Mouse (Mus musculus) layer of hippocampus, postnatal 25 days (tissue): Measurements from ENCODE around the gene Olfr1076. TPM values are rescaled to one million over a fixed set of nuclear protein-coding genes. Genes with fewer than 3 reads are reported as not detected.
"Not testable (repeated sequence)": the region's sequence is repeated elsewhere in the genome, so short reads cannot be mapped to it uniquely, and the experiment has no call there.

Source experiments
- DNase-seq, 2 experiments: peaks; one replicate each; pipeline ENCODE4 v3.0.0; 2022; ENCODE audit warnings: mixed read lengths in 2 of 2, low spot score in 1 of 2; ENCODE audit errors: extremely low spot score in 1 of 2
- total RNA-seq, 2 experiments: library from RNA; stranded (reverse); gene quantifications; 2 replicates each; pipeline ENCODE4 v1.2.3; 2021

Gene Olfr1076
- not detected for total RNA-seq

DNA sequence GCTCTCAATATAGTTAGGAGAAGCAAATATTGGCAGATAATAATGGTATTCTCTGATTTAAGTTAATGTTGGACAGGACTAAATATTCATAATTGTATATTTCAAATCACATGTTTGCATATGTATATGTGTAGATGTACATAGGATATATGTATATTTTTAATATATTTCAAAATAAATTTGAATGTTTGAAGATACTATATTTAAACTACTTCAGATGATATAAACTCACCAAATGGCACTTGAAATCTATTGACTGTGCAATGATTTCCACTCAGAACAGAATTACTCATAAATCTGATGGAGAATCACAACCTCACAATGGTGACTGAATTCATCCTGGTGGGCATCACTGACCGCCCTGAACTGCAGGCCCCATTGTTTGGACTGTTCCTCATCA lies at the start of gene Olfr1076:
TSS of gene Olfr1076 (plus strand) at position 301 of the 400 bp plus-strand sequence.
- no peak for DNase-seq

DNA sequence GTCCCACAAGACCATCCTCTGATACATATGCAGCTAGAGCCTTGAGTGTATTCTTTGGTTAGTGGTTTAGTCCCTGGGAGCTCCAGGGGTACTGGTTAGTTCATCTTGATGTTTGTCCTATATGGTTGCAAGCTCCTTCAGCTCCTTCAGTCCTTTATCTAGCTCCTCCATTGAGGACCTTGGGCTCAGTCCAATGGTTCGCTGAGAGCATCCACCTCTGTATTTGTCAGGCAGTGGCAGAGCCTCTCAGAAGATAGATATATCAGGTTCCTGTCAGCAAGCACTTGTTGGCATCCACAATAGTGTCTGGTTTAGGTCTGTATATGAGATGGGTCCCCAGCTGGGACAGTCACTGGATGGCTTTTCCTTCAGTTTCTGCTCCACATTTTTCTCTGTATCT lies 47.8 kb upstream of the Olfr1076 start:
- DNase-seq, result no peak

DNA sequence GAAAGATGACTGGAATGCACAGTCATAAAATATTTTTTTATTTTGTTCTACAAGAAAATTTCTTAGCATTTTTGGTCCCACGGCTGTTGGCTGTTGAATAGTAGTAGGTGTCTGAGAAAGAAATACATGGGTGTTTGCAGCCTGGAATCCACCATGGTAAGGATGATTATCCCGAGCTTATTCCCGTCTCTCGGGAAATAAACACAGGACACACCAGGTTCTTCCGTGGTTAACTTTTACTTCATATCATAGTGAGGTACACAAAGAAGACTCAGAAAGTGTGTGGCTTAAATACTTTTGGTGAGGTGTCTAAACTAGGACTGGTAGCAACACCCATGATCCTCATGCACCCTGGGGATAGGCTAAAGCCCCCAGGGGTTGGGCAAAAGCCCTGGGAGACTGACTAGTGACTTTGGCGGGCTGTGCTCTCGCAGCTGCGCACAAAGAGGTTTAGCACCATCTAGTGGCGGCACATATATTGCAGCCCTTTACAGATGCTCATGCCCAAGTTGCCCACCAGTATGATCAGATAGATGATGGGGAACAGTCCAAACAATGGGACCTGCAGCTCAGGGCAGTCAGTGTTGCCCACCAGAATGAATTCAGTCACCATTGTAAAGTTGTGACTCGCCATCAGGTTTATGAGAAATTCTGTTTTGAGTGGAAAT lies 43.7 kb upstream of the Olfr1076 start:
- peak; percentile 32 to 67 for DNase-seq

DNA sequence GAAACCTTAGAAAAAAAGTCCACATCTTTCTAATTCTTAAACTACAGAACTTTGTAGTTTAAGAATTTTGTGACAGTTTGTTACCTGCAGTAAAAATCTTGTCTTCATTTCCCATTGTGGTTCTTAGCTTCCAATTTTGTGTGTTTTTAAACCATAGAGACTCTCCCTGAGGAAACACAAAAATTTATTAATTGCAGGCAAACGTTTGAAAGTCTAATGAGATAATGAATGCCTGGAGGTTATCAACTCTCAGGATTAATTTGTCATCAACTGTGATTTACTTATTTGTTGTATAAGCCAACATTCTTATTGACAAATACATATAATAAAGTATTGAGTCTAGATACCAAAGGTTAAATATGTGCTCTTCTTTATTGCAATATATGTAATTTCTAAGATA lies 21.0 kb upstream of the Olfr1076 start, which contains the start of gene Olfr228:
TSS of gene Olfr228 (minus strand) at position 101 of the 400 bp plus-strand sequence.
- DNase-seq, result no peak

DNA sequence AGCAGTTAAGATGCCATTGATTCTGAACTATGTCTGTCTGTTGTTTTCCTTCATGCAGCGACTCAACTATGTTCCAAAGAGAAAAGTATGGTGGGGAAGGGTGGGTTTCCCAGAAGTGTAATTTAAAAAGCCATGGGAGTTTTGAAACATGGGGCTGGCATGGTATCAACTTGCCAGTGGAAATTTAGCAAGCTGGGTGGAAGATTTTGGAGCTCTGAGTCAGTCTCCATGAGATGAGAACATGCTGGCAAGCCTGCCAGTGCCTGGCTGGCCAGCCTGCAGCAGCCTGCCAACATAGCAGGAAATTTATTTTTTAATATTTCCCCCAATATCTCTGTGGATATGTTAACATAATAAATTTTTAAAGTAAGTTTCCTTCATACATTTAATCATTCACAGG lies 22.7 kb downstream of the Olfr1076 start:
- peak in 1 of 2 experiments; percentile 6 for DNase-seq

DNA sequence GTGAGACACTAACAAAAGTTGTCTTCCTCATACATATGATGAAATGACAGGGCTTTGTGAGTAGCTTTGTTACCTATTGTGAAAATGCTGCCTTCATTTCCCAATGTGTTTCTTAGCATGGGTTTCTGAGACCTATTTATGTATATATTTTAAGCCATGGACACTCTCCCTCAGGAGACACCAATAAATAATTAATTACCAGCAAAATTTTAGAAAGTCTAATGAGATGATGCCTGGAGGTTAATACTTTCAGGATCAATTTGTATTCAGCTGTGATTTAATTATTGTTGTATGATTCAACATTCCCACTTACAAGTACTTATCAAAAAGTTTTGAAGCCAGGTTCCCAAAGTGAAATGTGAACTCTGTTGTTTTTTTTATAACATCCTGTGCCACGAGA lies 34.1 kb downstream of the Olfr1076 start, which contains the start of gene Olfr1079:
TSS of gene Olfr1079 (minus strand) at position 101 of the 400 bp plus-strand sequence.
- DNase-seq, result no peak

DNA sequence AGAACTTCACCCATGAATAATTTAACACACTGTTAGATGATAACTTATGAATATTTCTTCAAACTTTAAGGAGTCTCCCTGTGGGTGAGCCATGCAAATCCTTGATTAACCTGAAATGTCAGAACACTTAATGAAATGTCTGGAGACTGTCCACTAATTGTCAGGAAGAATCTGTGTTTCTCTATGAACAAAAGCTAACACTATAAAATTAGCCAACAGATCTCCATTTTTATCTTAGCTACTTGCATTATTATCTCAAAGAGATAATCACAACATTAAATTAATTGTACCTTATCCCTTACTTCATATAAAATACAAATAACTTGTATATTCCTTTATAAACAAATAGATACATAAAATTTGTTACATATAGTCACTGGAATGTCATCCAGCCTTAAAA lies 49.9 kb downstream of the Olfr1076 start, which contains the start of gene Olfr1080:
TSS of gene Olfr1080 (minus strand) at position 101 of the 400 bp plus-strand sequence.
- DNase-seq, result not testable (repeated sequence)

Other genes starting within 250 kb of the Olfr1076 start
- gene Olfr1051, start 229.4 kb upstream of the Olfr1076 start, total RNA-seq, result not detected
- gene Olfr1052, start 216.0 kb upstream of the Olfr1076 start, total RNA-seq, result not detected
- not detected for gene Olfr1053, start 193.2 kb upstream of the Olfr1076 start, total RNA-seq
- not detected for gene Olfr1054, start 173.0 kb upstream of the Olfr1076 start, total RNA-seq
- gene Olfr1055, start 158.2 kb upstream of the Olfr1076 start, total RNA-seq, result not detected
- not detected for gene Olfr1056, start 146.0 kb upstream of the Olfr1076 start, total RNA-seq
- gene Olfr1057, start 130.1 kb upstream of the Olfr1076 start, total RNA-seq, result not detected
- gene Olfr1058, start 119.9 kb upstream of the Olfr1076 start, total RNA-seq, result not detected
- gene Olfr1061, start 94.4 kb upstream of the Olfr1076 start, total RNA-seq, result not detected
- gene Olfr1062, start 81.7 kb upstream of the Olfr1076 start, total RNA-seq, result not detected
- not detected for gene Olfr1065, start 57.9 kb upstream of the Olfr1076 start, total RNA-seq
- gene Olfr1066, start 52.2 kb upstream of the Olfr1076 start, total RNA-seq, result not detected
- gene Olfr228, start 21.1 kb upstream of the Olfr1076 start, total RNA-seq, result not detected
- not detected for gene Olfr1079, start 34.0 kb downstream of the Olfr1076 start, total RNA-seq
- not detected for gene Olfr1080, start 49.8 kb downstream of the Olfr1076 start, total RNA-seq
- gene Olfr1082, start 90.5 kb downstream of the Olfr1076 start, total RNA-seq, result not detected
- gene Olfr1084, start 131.3 kb downstream of the Olfr1076 start, total RNA-seq, result not detected
- not detected for gene Olfr1085, start 153.6 kb downstream of the Olfr1076 start, total RNA-seq
- not detected for gene Olfr1086, start 171.6 kb downstream of the Olfr1076 start, total RNA-seq
- not detected for gene Olfr1087, start 189.9 kb downstream of the Olfr1076 start, total RNA-seq
- gene Olfr1089, start 225.2 kb downstream of the Olfr1076 start, total RNA-seq, result not detected